Mouse (Mus musculus) gastrocnemius, adult 2 months (tissue): ENCODE measurements around the gene Dlst. TPM values are rescaled to one million over a fixed set of nuclear protein-coding genes. Genes with fewer than 3 reads are reported as not detected.

Source experiments
- DNase-seq: peaks from one replicate; pipeline ENCODE4 v3.0.0; 2022
- H3K27ac ChIP-seq: fragments of 200-600 bp; 2 replicates; pipeline ENCODE4 v1.8.1; 2022; ENCODE audit warnings: mild to moderate bottlenecking
- H3K4me3 ChIP-seq: fragments of 200-600 bp; 2 replicates; pipeline ENCODE4 v1.8.1; 2022; ENCODE audit warnings: mild to moderate bottlenecking, moderate library complexity
- CTCF ChIP-seq: fragments of 200-600 bp; IDR thresholded peaks from 2 replicates; pipeline ENCODE4 v1.8.1; 2022; ENCODE audit warnings: antibody characterized with exemption, mild to moderate bottlenecking, moderate library complexity
- intact Hi-C: fragments of 180-260 bp; cut with DNase I; formaldehyde crosslinking; loops from one replicate; pipeline ENCODE4 v1.15.1; 2025
- total RNA-seq, 2 experiments: library from RNA; stranded (reverse); gene quantifications; 2 replicates each; pipeline ENCODE4 v1.2.3; 2021

The Dlst gene
- total RNA-seq, 2 experiments from 2014 or later: 247 to 365 TPM

DNA sequence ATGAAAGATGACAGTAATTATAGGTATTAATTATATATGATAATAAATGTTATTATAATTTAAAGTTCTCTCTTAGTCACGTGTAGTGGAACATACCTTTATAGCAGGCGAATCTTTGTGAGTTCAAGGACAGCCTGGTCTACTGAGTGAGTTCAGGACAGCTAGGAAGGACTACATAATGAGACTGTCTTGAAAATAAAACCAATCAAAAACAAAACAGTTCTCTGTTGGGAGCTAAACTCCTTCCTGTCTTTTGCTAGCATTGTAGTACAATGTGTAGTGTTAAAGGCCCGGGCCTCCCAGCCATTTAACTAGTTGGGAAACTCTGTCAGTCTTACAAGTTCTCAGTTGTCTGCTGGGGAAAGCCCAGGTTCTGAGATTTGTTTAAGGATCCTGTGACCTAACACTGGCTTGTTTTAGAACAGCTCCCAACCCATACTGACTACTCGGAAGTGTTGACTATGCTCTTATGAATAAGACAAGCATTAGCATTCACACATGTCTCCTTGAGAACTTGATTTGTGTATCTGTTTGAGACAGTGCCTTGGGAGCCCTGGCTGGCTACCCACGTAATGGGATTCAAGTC is 9.0 kb upstream of the Dlst start:
- TF ChIP-seq CTCF: no peak
- Histone ChIP-seq H3K4me3 (no peak overlapping the region), H3K27ac (no peak overlapping the region)
- intact Hi-C loops: no loop called here
- DNase-seq: no peak

DNA sequence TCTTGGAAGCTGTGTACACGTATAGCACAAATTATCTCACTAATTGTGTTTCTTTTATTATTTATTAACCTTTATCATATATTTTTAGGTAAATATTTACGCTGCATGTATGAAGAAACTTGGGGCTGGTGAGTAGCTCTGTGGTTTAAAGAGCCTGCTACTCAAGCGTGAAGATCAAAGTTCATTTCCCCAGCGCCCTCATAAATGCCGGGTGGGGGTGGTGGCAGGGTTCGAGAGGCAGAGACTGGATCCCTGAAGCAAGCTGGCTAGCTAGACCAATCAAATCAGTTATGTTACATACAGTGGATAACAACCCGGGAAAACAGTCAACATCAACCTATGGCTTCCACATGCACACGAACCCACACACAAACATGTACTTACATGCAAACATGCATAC is 7.5 kb upstream of the Dlst start:
- no peak overlapping the region for H3K4me3 ChIP-seq
- intact Hi-C loops: no loop called here
- no peak for DNase-seq
- H3K27ac ChIP-seq: no peak overlapping the region
- no peak for TF ChIP-seq CTCF

DNA sequence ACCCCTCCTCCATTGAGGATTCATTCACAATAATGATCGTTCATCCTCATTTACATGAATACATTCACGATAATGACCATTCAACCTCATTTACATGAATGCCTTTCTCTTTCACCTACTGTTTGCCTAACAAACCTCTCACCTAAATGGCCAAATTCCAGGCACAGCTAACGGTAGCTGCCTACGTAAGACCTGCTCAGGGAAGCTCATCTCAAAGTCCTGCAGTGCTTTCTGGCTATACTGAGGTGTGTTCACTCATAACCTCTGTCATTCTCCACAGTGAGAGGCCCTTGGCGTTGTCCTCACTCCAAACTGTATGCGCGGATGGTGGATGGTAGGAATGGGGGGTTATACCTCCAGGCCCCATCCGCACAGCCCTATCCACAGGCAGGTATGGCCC is 5.8 kb upstream of the Dlst start:
- Histone ChIP-seq H3K4me3 (no peak overlapping the region), H3K27ac (no peak overlapping the region)
- TF ChIP-seq CTCF: no peak
- no peak for DNase-seq
- intact Hi-C loops: no loop called here

DNA sequence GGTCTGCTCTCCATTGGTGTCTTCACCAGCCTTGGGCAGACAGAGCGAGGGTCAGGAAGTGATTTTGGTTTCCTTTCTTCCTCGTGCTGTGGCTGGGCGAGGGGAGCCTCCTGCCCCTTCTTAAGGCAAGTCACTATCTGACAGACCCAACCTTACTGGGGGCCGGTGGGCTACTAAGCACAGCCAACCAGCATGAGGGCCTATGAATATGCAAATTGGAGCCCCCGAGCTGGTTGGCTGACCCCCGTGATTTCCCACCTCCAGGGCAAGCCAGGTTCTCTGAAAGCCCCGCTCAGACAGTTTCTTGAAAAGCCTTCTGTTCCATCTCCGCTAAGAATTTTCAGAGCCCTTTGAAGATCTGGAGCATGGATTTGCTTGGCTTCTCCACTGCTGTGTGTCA is 4.3 kb upstream of the Dlst start:
- Histone ChIP-seq H3K4me3 (no peak overlapping the region), H3K27ac (no peak overlapping the region)
- DNase-seq: no peak
- intact Hi-C loops: no loop called here
- no peak for TF ChIP-seq CTCF

DNA sequence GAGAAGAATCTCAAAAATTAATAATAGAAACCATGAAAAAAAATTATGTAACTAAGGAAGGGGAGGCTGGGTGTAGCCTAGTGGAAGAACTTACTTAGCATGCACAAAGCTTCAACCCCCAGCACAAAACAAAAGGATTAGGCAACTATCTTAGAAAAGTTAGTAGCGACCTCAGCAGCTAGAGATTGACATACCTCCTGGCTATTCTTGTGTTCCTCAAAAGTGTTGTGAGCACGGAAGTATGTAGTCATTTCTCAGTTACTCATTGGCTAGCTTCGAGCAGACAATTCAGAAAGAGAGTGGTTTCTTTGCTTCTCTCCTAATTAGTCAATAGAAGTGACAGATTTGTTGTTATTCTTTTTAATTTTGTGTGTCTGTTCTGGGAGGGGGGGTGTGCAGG is 2.0 kb upstream of the Dlst start:
- intact Hi-C loops: no loop called here
- H3K4me3 ChIP-seq: no peak overlapping the region

DNA sequence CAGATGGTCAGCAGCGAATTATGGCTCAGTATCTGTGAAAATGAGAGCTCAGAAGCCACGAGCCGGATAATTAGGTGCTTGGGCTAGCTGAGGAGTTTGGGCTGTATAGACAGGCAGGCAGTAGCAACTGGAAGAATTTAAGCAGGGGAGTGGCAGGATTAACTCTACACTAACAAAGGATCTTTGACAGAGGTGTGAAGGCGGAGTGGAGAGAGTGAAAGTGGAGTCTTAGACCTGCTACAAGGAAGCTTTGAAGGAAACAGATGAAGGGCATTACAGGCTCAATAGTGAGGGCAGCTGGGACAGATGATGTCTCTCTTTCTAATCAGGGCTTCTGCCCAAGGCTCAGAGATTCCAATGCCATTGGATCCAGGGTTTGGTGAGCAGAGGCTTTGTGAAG is 1.2 kb upstream of the Dlst start:
- intact Hi-C loops: no loop called here
- DNase-seq: no peak
- Histone ChIP-seq H3K27ac (peak overlapping the region; percentile 96; the same call in 1 of the 2 replicates), H3K4me3 (no peak overlapping the region)
- no peak for TF ChIP-seq CTCF

More for the DNA sequence above, 2.0 kb upstream of the Dlst start:
- DNase-seq: no peak
- H3K27ac ChIP-seq: no peak overlapping the region
- TF ChIP-seq CTCF: no peak

DNA sequence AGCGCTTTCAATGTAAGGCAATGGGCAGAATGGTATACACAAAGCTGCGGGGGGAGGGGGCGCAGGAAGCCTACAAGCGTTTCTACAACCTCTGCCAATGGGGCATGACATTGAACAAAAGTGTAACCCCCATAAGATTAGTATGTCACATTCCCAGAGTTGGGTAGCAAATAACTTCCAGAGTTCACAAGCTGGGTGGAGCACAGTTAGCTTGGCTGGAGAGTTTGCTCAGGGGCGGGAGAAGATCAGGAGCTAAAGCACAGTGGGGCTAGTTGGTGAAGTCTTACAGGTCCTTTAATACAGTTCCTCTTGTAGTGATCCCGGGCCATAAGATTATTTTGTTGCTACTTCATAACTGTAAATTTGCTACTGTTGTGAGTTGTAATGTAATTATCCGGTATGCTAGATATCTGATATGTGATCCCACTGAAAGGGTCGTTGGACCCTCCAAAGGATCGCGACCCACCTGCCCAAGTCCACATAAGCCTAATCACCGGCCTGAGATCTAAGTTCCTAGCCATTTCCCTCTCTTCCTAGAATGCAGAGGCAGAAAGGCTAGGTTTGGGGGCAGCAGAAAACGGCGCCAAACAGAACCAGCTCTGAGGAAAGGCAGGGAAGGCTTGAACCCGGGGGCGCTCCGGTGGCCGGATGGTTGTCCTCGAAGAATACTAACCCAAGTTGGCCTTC is 479 bp upstream of the Dlst start:
- Histone ChIP-seq H3K27ac (peak overlapping the region; percentile 96), H3K4me3 (peak overlapping the region; percentile 93)
- no peak for TF ChIP-seq CTCF
- intact Hi-C loops: no loop called here
- no peak for DNase-seq

DNA sequence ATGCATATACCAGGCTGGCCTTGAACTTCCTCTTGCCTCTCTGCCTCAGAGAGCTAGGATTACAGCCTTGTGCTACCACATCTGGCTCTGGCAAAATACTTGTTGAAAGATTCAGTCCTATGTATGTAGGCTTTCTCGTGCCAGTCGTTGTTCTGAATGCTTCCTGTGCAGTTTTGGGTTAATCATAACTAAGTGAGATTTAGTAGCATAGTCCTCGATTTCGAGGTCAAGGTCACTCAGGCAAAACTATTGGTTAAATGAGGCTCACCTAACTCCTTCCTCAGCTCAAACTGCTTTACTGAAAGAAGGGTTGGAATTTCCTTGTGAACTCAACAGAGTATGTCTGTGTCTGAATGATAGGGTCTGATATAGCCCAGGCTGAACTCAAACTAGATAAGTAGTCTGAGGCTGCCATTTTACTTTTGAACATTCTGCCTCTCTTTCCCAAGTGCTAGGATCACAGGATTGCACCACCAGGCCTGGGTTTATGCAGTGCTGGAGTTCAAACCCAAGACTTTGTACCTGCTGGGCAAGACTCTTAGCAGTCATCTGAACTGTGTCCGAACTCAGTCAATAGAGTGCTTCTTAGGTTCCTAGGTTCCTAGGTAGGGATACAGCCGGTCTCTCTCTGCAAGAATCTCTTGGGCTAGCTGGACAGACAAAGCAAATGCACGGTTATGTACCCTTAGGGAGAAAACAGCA is 2.1 kb downstream of the Dlst start:
- no peak for DNase-seq
- Histone ChIP-seq H3K4me3 (peak overlapping the region; percentile 93), H3K27ac (0 out of 2 replicates have a peak overlapping the region, but pooled peaks have one; percentile 96)
- intact Hi-C loops: no loop called here
- TF ChIP-seq CTCF: no peak

DNA sequence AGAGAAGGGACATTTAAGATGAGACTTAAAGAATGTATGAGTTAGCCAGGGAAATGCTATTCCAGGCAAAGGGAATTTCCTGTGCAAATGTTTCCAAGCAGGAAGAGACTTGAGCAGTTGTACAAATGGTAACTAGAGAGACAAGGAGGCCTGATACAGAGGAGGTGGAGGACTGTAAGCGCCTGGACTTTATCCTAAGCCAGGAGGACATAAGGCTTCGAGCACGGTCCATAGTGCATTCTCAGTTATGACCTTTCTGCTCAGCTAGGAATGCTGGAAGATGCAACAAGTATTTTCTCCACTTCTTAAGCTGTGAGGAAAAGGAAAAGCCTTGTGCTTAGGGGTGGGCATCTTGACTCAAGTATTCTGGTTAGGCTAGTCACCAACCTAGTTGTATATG is 2.7 kb downstream of the Dlst start:
- intact Hi-C loops: no loop called here
- no peak for DNase-seq
- Histone ChIP-seq H3K4me3 (no peak overlapping the region), H3K27ac (no peak overlapping the region; the same call in 1 of the 2 replicates)
- no peak for TF ChIP-seq CTCF

DNA sequence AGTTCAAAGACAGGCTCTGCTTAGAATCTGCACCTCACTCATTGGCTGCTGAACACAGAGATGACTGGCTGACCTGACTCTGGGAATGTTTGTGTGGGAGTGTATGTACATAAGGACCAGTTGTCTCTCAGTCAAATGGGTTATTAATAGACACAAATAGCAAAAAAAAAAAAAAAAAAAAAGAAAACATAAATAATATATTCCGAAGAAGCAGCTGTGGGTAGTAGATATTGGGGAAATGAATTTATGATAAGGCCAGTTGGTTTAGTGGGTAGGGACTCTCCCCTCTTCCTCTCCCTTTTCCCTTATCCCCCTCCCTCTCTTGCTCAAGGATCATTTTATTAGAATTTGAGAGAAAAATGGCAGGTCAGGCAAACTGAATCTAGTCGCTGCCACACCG is 3.3 kb downstream of the Dlst start:
- DNase-seq: no peak
- intact Hi-C loops: no loop called here
- no peak overlapping the region for H3K4me3 ChIP-seq
- H3K27ac ChIP-seq: no peak overlapping the region
- no peak for TF ChIP-seq CTCF

DNA sequence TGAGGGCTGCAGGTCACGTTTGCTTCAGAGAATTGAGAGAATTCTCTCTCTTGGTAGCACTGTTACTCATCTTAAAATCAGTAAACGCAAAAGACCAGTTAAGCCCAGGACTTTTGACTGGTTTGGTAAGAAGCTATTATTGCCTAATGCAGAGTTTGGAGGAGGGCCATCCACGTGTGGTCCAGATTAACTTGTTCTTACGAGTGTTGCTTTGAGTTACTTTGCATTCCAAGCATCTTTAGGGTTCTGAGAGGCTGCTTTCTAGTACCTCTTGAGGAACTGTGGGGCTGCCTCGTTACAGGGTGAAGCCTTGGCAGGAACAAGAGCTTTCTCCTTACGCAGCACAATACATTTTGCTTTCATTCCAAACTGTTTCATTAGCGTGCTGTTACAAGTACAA is 5.0 kb downstream of the Dlst start:
- intact Hi-C loops: no loop called here
- TF ChIP-seq CTCF: no peak
- Histone ChIP-seq H3K4me3 (no peak overlapping the region), H3K27ac (no peak overlapping the region)
- DNase-seq: no peak

DNA sequence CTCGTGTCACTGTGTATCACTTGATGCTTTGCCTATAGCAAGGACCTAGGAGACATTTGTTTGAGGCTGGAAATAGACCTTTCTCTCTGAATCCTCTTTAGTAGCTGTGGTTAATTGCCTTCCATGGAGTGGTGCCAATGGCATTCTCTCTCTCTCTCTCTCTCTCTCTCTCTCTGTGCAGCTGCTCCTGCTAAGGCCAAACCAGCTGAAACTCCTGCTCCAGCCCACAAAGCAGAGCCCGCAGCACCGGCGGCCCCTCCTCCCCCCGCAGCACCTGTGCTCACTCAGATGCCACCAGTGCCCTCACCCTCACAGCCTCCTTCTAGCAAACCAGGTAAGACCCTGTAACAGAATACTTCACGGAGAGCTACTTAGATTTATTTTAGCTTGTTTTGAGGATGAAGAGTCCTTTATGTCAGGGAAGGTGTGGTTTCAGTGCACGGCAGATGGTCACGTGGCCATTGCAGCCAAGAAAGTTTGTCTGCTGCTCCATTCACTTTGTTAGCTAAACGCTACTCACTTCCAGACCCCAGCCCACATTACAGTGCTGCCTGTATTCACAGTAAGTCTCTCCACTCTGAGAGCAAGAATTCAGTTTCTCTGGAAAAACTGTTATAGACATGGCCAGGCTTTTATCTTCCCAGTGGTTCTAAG is 11.3 kb downstream of the Dlst start:
- no peak for DNase-seq
- no peak for TF ChIP-seq CTCF
- Histone ChIP-seq H3K4me3 (no peak overlapping the region), H3K27ac (no peak overlapping the region)
- intact Hi-C loops: no loop called here

DNA sequence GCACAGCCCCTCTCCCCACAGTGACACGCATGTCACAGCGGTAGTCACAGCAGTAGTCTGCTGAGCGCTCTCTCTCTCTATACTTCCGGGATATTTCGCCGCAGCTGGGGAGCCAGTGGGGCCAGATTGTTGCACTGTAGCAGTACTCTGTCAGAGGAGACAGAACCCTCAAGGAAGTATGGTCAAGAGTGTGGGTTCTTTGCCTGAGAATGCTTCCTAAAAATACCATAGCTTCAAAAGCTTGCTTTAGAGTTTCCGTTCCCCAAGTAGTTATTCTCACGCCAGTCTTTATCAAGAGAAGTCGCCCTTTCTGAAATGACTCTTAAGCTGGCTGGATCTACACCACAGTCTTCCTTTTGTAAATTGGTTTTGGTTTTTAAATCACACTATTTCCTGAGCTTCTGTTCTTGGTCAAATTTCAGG is 12.5 kb downstream of the Dlst start:
- Histone ChIP-seq H3K4me3 (no peak overlapping the region), H3K27ac (no peak overlapping the region)
- TF ChIP-seq CTCF: no peak
- no peak for DNase-seq
- intact Hi-C loops: no loop called here
